Mouse (Mus musculus) heart, embryonic 11.5 days (tissue): ENCODE data around the gene Glyctk. TPM values are rescaled to one million over a fixed set of nuclear protein-coding genes. Genes with fewer than 3 reads are reported as not detected.

Experiments
- ATAC-seq: fragments of 200-750 bp; cut with Nextera tagmentation; replicated peaks from 2 replicates; pipeline ENCODE4 v1.8.0; 2017; ENCODE audit warnings: moderate library complexity; ENCODE audit not compliant: insufficient number of reproducible peaks, low FRiP score, low TSS enrichment
- H3K27ac ChIP-seq: fragments of 300-500 bp; sonication (generic); 2 replicates; pipeline ENCODE4 v1.5.1; 2014; ENCODE audit warnings: mild to moderate bottlenecking, low read depth, low read length
- H3K27me3 ChIP-seq: fragments of 300-500 bp; sonication (generic); 2 replicates; pipeline ENCODE4 v1.6.1; 2014; ENCODE audit warnings: mild to moderate bottlenecking, low read length, mixed read lengths; ENCODE audit not compliant: control insufficient read depth, insufficient read depth
- H3K36me3 ChIP-seq: fragments of 300-500 bp; sonication (generic); 2 replicates; pipeline ENCODE4 v1.6.1; 2014; ENCODE audit warnings: mild to moderate bottlenecking, low read length, moderate library complexity, mixed read lengths; ENCODE audit not compliant: control insufficient read depth, insufficient read depth
- H3K4me1 ChIP-seq: fragments of 300-500 bp; sonication (generic); 2 replicates; pipeline ENCODE4 v1.6.1; 2014; ENCODE audit warnings: low read length; ENCODE audit not compliant: control insufficient read depth, insufficient read depth
- H3K4me2 ChIP-seq: fragments of 300-500 bp; sonication (generic); 2 replicates; pipeline ENCODE4 v1.6.1; 2014; ENCODE audit warnings: mild to moderate bottlenecking, moderate library complexity
- H3K4me3 ChIP-seq: fragments of 300-500 bp; sonication (generic); 2 replicates; pipeline ENCODE4 v1.5.1; 2014; ENCODE audit warnings: low read depth, low read length
- H3K9ac ChIP-seq: fragments of 300-500 bp; sonication (generic); 2 replicates; pipeline ENCODE4 v1.6.1; 2014; ENCODE audit warnings: mild to moderate bottlenecking, low read depth, low read length, moderate library complexity
- H3K9me3 ChIP-seq: fragments of 300-500 bp; sonication (generic); replicated peaks from 2 replicates; pipeline ENCODE4 v1.6.1; 2016; ENCODE audit warnings: low read length; ENCODE audit not compliant: control insufficient read depth
- WGBS: fragments of 180-500 bp; shearing (Covaris S2); extraction: QIAGEN DNeasy Blood & Tissue Kit; methylation state at CpG from one replicate; pipeline ENCODE4 v1.1.7; 2014; ENCODE audit not compliant: insufficient replicate concordance; 5-methylcytosine and 5-hydroxymethylcytosine counted together
- polyA plus RNA-seq: library from polyadenylated mRNA; unstranded; fragments of >200 nt; fragmentation: Nextera tagmentation; extraction: Ambion mirVana; gene quantifications from 2 replicates; pipeline ENCODE4 v1.2.1, GENCODE M21; 2014

The Glyctk gene
- 0.57 and 1.1 TPM in 2 replicates for polyA plus RNA-seq

- Histone ChIP-seq H3K4me3 (no peak within 1 kb of the TSS), H3K27ac (no peak within 1 kb of the TSS), H3K36me3 (no peaks in the 10 kb centered on the region), H3K4me1 (peaks cover 5% of the 10 kb centered on the region; the same call in 1 of the 2 replicates), H3K27me3 (no peaks in the 10 kb centered on the region), H3K9me3 (no peaks in the 10 kb centered on the region), H3K9ac (no peak within 1 kb of the TSS), H3K4me2 (no peak within 1 kb of the TSS)
- ATAC-seq, result no peak
- 79% methylated on average over 6 of the region's 6 CpGs for WGBS
These were observed at the start of gene Glyctk for GRCm38 (mm10) chr9:106158037-106158491. Glyctk (minus strand) TSS chr9:106158138.

- WGBS, result 58% methylated on average over 2 of the region's 2 CpGs
- H3K4me3 ChIP-seq, result no peak overlapping the region
- peak overlapping the region; percentile 31 for H3K4me2 ChIP-seq
- no peaks in the 10 kb centered on the region for H3K9me3 ChIP-seq
- peaks cover 31% of the 10 kb centered on the region for H3K4me1 ChIP-seq
- 0 out of 2 replicates have a peak overlapping the region, but pooled peaks have one; percentile 15 for H3K27ac ChIP-seq
- no peak for ATAC-seq
- no peaks in the 10 kb centered on the region for H3K27me3 ChIP-seq
- H3K9ac ChIP-seq, result 0 out of 2 replicates have a peak overlapping the region, but pooled peaks have one; percentile 17
- H3K36me3 ChIP-seq, result 0 out of 2 replicates have a peak, but pooled peaks cover 3% of the 10 kb centered on the region
These were observed 48.6 kb upstream of the Glyctk start for GRCm38 (mm10) chr9:106206515-106206914.

- no peak for ATAC-seq
- 76% methylated on average over 7 of the region's 7 CpGs for WGBS
These were observed 47.9 kb upstream of the Glyctk start for GRCm38 (mm10) chr9:106205713-106206290.

GRCm38 (mm10) chr9:106203990-106204851 lies 46.3 kb upstream of the Glyctk start:
- H3K27me3 ChIP-seq, result no peaks in the 10 kb centered on the region
- peak overlapping the region; percentile 57 for H3K27ac ChIP-seq
- peak overlapping the region; percentile 72 for H3K4me3 ChIP-seq
- H3K9me3 ChIP-seq, result no peaks in the 10 kb centered on the region
- peak overlapping the region; percentile 54; the same call in 1 of the 2 replicates for H3K9ac ChIP-seq
- H3K36me3 ChIP-seq, result 0 out of 2 replicates have a peak, but pooled peaks cover 3% of the 10 kb centered on the region
- peaks cover 36% of the 10 kb centered on the region for H3K4me1 ChIP-seq
- ATAC-seq, result no peak
- 69% methylated on average over 7 of the region's 7 CpGs for WGBS
- peak overlapping the region; percentile 73 for H3K4me2 ChIP-seq

More at GRCm38 (mm10) chr9:106205713-106206290, 47.9 kb upstream of the Glyctk start:
- Histone ChIP-seq H3K9ac (no peak overlapping the region), H3K27me3 (no peaks in the 10 kb centered on the region), H3K4me3 (no peak overlapping the region), H3K4me1 (peaks cover 27% of the 10 kb centered on the region), H3K4me2 (peak overlapping the region; percentile 8; the same call in 1 of the 2 replicates), H3K9me3 (no peaks in the 10 kb centered on the region), H3K36me3 (0 out of 2 replicates have a peak, but pooled peaks cover 3% of the 10 kb centered on the region), H3K27ac (no peak overlapping the region)

GRCm38 (mm10) chr9:106202819-106203636 lies 45.1 kb upstream of the Glyctk start, which contains the start of gene Twf2:
Twf2 (plus strand) TSS chr9:106203108.
- Histone ChIP-seq H3K4me2 (peak within 1 kb of the TSS; percentile 73), H3K27me3 (no peaks in the 10 kb centered on the region), H3K36me3 (0 out of 2 replicates have a peak, but pooled peaks cover 2% of the 10 kb centered on the region), H3K9me3 (no peaks in the 10 kb centered on the region), H3K9ac (peak within 1 kb of the TSS; percentile 82), H3K4me1 (peaks cover 41% of the 10 kb centered on the region), H3K4me3 (peak within 1 kb of the TSS; percentile 72), H3K27ac (peak within 1 kb of the TSS; percentile 70)
- WGBS, result 1% methylated on average over 61 of the region's 61 CpGs
- ATAC-seq, result peak; percentile 82

- no peak overlapping the region; the same call in 1 of the 2 replicates for H3K4me3 ChIP-seq
- no peaks in the 10 kb centered on the region for H3K9me3 ChIP-seq
- H3K4me2 ChIP-seq, result peak overlapping the region; percentile 73
- no peak overlapping the region for H3K9ac ChIP-seq
- H3K36me3 ChIP-seq, result no peaks in the 10 kb centered on the region
- no peak for ATAC-seq
- no peaks in the 10 kb centered on the region for H3K27me3 ChIP-seq
- no peak overlapping the region for H3K27ac ChIP-seq
- WGBS, result 82% methylated on average over 3 of the region's 3 CpGs
- peaks cover 41% of the 10 kb centered on the region for H3K4me1 ChIP-seq
These were observed 44.0 kb upstream of the Glyctk start for GRCm38 (mm10) chr9:106201895-106202294.

GRCm38 (mm10) chr9:106199535-106200272 lies 41.8 kb upstream of the Glyctk start, which contains the start of gene Ppm1m:
Ppm1m (minus strand) TSS chr9:106199746.
- H3K27ac ChIP-seq, result peak within 1 kb of the TSS; percentile 50
- H3K4me3 ChIP-seq, result peak within 1 kb of the TSS; percentile 72
- 0 out of 2 replicates have a peak, but pooled peaks cover 5% of the 10 kb centered on the region for H3K36me3 ChIP-seq
- peak within 1 kb of the TSS; percentile 75 for H3K9ac ChIP-seq
- H3K4me1 ChIP-seq, result peaks cover 31% of the 10 kb centered on the region
- peak within 1 kb of the TSS; percentile 76 for H3K4me2 ChIP-seq
- ATAC-seq, result 0 out of 2 replicates have a peak, but pooled peaks have one; percentile 16
- no peaks in the 10 kb centered on the region for H3K27me3 ChIP-seq
- no peaks in the 10 kb centered on the region for H3K9me3 ChIP-seq
- 37% methylated on average over 18 of the region's 18 CpGs for WGBS
